Mouse (Mus musculus) pancreas, adult 10 weeks (tissue): Measurements from ENCODE around the gene Efcab1. TPM values are rescaled to one million over a fixed set of nuclear protein-coding genes. Genes with fewer than 3 reads are reported as not detected.

Source experiments
- polyA plus RNA-seq: library from polyadenylated mRNA; stranded (reverse); fragments of 350-450 nt; fragmentation: Illumina TruSeq; extraction: RNeasy Lipid Tissue Mini Kit (QIAGEN cat#74804); gene quantifications from one replicate; pipeline ENCODE4 v1.2.3, GENCODE M21; 2015; ENCODE audit warnings: low read depth, low replicate concordance; ENCODE audit not compliant: insufficient read depth

Efcab1 gene
- polyA plus RNA-seq: 4.4 TPM

DNA sequence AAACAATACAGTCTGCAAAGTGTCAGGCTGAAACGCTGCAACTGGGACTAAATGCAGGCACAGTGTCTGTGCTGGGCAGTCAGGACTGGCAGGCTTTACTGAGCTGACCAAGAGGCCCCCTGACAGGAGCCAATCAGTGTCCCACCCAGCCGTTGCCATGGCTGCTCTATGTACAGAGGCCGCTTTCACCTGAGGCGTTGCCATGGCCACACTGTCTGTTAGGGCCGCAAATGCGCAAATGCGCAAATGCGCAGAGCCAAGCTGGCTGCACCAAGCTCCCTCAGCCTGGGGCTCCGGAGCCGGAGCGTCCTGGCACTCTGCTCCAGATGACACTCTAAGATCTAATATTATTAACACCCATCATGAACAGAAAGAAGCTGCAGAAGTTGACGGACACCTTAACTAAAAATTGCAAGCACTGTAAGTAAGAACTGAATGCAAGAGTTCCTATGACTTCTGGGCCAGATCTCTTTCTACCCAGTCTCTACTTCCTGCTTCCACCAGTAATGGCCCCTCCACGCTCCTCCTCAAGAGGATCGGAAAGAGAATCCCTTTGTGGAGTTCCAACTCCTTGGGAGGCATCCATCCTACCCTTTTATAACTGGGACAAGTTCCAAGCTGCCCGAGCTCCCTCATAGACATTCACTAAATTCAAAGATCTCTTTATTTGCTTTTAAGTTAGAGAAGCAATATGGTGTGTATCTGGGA, at the start of gene Efcab1:
Efcab1 (plus strand) TSS at position 214 of the 708 bp plus-strand sequence.

